Mouse (Mus musculus) neural tube, embryonic 13.5 days (tissue): ENCODE measurements around the gene Ost4. TPM values are rescaled to one million over a fixed set of nuclear protein-coding genes. Genes with fewer than 3 reads are reported as not detected.

Experiments
- ATAC-seq: fragments of 200-750 bp; cut with Nextera tagmentation; 2 replicates; pipeline ENCODE4 v1.8.0; 2017; ENCODE audit warnings: low read depth, mild to moderate bottlenecking, moderate TSS enrichment, moderate library complexity
- H3K27ac ChIP-seq: fragments of 300-500 bp; sonication (generic); replicated peaks from 2 replicates; pipeline ENCODE4 v1.5.1; 2015; ENCODE audit warnings: moderate library complexity, mild to moderate bottlenecking, inconsistent platforms
- H3K27me3 ChIP-seq: fragments of 300-500 bp; sonication (generic); 2 replicates; pipeline ENCODE4 v1.6.1; 2015; ENCODE audit warnings: mild to moderate bottlenecking, inconsistent platforms
- H3K36me3 ChIP-seq: fragments of 300-500 bp; sonication (generic); 2 replicates; pipeline ENCODE4 v1.6.1; 2015; ENCODE audit warnings: mild to moderate bottlenecking, inconsistent platforms
- H3K4me1 ChIP-seq: fragments of 300-500 bp; sonication (generic); replicated peaks from 2 replicates; pipeline ENCODE4 v1.6.1; 2015; ENCODE audit warnings: inconsistent platforms
- H3K4me2 ChIP-seq: fragments of 300-500 bp; sonication (generic); 2 replicates; pipeline ENCODE4 v1.6.1; 2015; ENCODE audit warnings: inconsistent platforms, mild to moderate bottlenecking, moderate library complexity
- H3K4me3 ChIP-seq: fragments of 300-500 bp; sonication (generic); 2 replicates; pipeline ENCODE4 v1.5.1; 2015; ENCODE audit warnings: mild to moderate bottlenecking, inconsistent platforms
- H3K9ac ChIP-seq: fragments of 300-500 bp; sonication (generic); 2 replicates; pipeline ENCODE4 v1.6.1; 2015; ENCODE audit warnings: moderate library complexity, mild to moderate bottlenecking, inconsistent platforms
- H3K9me3 ChIP-seq: fragments of 300-500 bp; sonication (generic); 2 replicates; pipeline ENCODE4 v1.6.1; 2016; ENCODE audit warnings: inconsistent platforms
- WGBS: fragments of 180-500 bp; shearing (Covaris S2); methylation state at CpG from one replicate; pipeline ENCODE4 v1.1.7; 2015; 5-methylcytosine and 5-hydroxymethylcytosine counted together
- polyA plus RNA-seq: library from polyadenylated mRNA; unstranded; fragments of >200 nt; fragmentation: Nextera tagmentation; extraction: Ambion mirVana; gene quantifications from 2 replicates; pipeline ENCODE4 v1.2.1, GENCODE M21; 2015

Gene Ost4
- polyA plus RNA-seq, 1 experiment from 2014 or later, result 278 TPM

DNA sequence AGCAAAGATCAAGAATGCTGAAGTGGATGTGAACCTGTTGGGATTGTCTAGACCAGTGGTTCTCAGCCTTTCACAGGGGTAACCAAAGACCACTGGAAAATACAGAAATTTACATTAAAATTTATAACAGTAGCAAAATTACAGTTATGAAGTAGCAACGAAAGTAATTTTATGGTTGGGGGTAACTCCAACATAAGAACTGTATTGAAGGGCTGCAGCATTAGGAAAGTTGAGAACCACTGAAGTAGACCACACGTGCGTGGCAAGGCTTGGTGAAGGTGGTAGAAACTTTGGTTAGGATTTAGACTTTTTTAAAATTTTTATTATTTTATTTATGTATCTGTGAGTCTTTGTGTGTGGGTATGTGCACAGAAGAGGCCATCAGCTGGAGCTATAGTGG lies 39.9 kb downstream of the Ost4 start, which contains the start of gene Tmem214:
Gene Tmem214, plus strand, starts transcription at position 301 of the 400 bp plus-strand sequence.
- Histone ChIP-seq H3K4me1 (peaks cover 23% of the 10 kb centered on the region), H3K9me3 (no peaks in the 10 kb centered on the region), H3K4me3 (0 out of 2 replicates have a peak within 1 kb of the TSS, but pooled peaks have one; percentile 84), H3K9ac (no peak within 1 kb of the TSS), H3K4me2 (no peak within 1 kb of the TSS), H3K27me3 (no peaks in the 10 kb centered on the region), H3K27ac (no peak within 1 kb of the TSS), H3K36me3 (peaks cover 67% of the 10 kb centered on the region)
- ATAC-seq, result no peak
- 97% methylated on average over 3 of the region's 3 CpGs for WGBS

DNA sequence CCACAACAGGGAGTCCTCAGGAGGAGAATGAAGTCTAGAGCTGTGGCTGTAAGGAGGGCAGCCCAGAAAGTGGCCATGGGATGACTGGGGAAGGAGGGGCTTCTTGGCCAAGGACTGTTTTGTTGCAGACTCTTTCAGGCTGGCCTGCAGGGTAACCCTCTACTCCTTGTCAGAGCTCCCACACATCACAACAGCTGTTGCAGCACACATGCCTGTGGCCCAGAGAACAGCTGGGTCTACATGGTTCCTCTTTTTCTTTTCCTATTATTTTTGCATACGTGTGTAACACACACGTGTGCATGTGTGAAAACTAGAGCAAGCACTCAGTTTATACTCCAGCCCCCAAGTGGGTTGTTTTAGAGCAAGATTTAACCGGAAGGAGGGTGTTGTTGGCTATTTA lies 40.7 kb downstream of the Ost4 start:
- H3K27me3 ChIP-seq, result no peaks in the 10 kb centered on the region
- H3K4me3 ChIP-seq, result no peak overlapping the region
- no peak overlapping the region for H3K4me2 ChIP-seq
- H3K27ac ChIP-seq, result no peak overlapping the region
- no peak for ATAC-seq
- H3K9ac ChIP-seq, result no peak overlapping the region
- H3K36me3 ChIP-seq, result peaks cover 64% of the 10 kb centered on the region
- no peaks in the 10 kb centered on the region for H3K9me3 ChIP-seq
- 90% methylated on average over 3 of the region's 3 CpGs for WGBS
- peaks cover 23% of the 10 kb centered on the region for H3K4me1 ChIP-seq

DNA sequence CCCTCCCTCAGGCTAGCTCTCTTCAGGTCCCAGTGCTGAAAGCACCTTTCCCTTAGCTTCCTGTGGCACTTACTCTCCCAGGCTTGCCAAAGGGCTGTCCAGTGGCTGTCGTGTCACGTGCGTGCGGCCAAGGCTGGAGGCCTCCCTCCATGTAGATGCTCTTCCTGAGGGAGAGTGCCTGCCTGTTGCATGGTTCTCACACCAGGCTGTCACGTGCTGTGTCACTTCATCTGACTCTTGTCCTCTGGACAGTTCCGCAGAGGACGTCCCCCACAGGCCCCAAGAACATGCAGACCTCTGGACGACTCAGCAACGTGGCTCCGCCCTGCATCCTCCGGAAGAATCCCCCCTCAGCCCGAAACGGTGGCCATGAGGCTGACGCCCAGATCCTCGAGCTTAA lies 43.3 kb downstream of the Ost4 start:
- no peak overlapping the region for H3K27ac ChIP-seq
- H3K4me1 ChIP-seq, result 0 out of 2 replicates have a peak, but pooled peaks cover 4% of the 10 kb centered on the region
- no peaks in the 10 kb centered on the region for H3K9me3 ChIP-seq
- no peak overlapping the region for H3K9ac ChIP-seq
- no peaks in the 10 kb centered on the region for H3K27me3 ChIP-seq
- ATAC-seq, result no peak
- H3K4me3 ChIP-seq, result no peak overlapping the region
- H3K4me2 ChIP-seq, result no peak overlapping the region
- H3K36me3 ChIP-seq, result peaks cover 55% of the 10 kb centered on the region
- 49% methylated on average over 15 of the region's 15 CpGs for WGBS

DNA sequence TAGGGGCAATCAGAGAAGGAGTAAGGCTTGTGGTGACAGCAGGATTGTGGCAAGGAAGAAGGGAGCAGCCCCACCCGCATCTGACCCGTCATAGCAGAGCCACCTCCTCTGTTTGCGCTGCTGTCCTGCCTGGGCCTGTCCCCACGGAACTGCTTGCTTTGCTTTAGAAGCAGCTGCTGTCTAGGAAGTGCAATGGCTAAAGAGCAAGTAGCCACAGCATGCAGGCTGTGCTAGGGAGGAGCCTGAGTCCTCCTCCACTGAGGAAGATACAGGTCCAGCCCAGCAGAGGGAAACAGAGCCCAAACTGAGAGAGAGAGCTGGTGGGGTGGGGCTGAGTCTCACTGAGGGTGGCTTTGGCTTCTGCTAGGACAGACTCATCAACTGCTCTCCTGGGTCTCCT lies 43.7 kb downstream of the Ost4 start:
- ATAC-seq, result no peak
- Histone ChIP-seq H3K9ac (no peak overlapping the region), H3K27me3 (no peaks in the 10 kb centered on the region), H3K4me3 (no peak overlapping the region), H3K36me3 (peaks cover 55% of the 10 kb centered on the region), H3K4me2 (no peak overlapping the region), H3K4me1 (0 out of 2 replicates have a peak, but pooled peaks cover under 1% of the 10 kb centered on the region), H3K9me3 (no peaks in the 10 kb centered on the region), H3K27ac (no peak overlapping the region)
- WGBS, result 34% methylated on average over 4 of the region's 4 CpGs

DNA sequence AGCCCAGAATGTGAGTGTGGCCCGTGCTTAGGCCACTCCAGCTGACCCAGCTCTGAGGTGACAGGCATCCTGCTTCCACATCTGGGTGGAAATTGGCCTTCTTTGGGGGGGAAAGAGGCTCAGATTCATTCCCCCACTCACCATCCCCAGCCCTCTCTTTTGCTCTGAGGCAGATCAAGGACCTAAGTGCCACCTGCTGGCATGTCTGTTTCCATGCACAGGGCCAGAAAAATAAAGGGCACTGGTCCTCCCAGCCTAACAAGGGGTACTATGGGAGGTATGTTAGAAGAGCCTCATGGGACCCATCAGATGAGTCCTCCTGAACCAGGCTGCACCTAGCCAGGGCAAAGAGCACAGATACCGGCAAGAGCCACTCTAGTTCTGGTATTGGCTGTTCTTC lies 51.5 kb downstream of the Ost4 start:
- Histone ChIP-seq H3K4me3 (no peak overlapping the region), H3K4me1 (peaks cover 3% of the 10 kb centered on the region; the same call in 1 of the 2 replicates), H3K27ac (no peak overlapping the region), H3K36me3 (no peaks in the 10 kb centered on the region), H3K27me3 (no peaks in the 10 kb centered on the region), H3K9ac (no peak overlapping the region), H3K4me2 (no peak overlapping the region), H3K9me3 (no peaks in the 10 kb centered on the region)
- ATAC-seq, result no peak
- 89% methylated on average over 2 of the region's 2 CpGs for WGBS

Other genes starting within 250 kb of the Ost4 start
- 60.2 and 69.1 TPM in 2 replicates for gene Cenpa, start 241.0 kb downstream of the Ost4 start, polyA plus RNA-seq
- 176 and 184 TPM in 2 replicates for gene Dpysl5, start 196.2 kb downstream of the Ost4 start, polyA plus RNA-seq
- 107 and 116 TPM in 2 replicates for gene Mapre3, start 93.1 kb downstream of the Ost4 start, polyA plus RNA-seq
- gene Tmem214, start 39.8 kb downstream of the Ost4 start, polyA plus RNA-seq, result 52.5 and 57.4 TPM in 2 replicates
- 25.8 and 29.3 TPM in 2 replicates for gene Agbl5, start 19.1 kb downstream of the Ost4 start, polyA plus RNA-seq
- gene Emilin1, start 5.6 kb upstream of the Ost4 start, polyA plus RNA-seq, result 30.7 and 43.9 TPM in 2 replicates
- 11.4 and 11.9 TPM in 2 replicates for gene Khk, start 13.6 kb upstream of the Ost4 start, polyA plus RNA-seq
- 33.7 and 38.1 TPM in 2 replicates for gene Cgref1, start 37.8 kb upstream of the Ost4 start, polyA plus RNA-seq
- 117 and 120 TPM in 2 replicates for gene Preb, start 52.6 kb upstream of the Ost4 start, polyA plus RNA-seq
- gene Tcf23, start 60.9 kb upstream of the Ost4 start, polyA plus RNA-seq, result not detected in 2 replicates
- gene Atraid, start 140.5 kb upstream of the Ost4 start, polyA plus RNA-seq, result 154 and 183 TPM in 2 replicates
- gene Slc5a6, start 141.1 kb upstream of the Ost4 start, polyA plus RNA-seq, result 12.9 and 13.7 TPM in 2 replicates
- gene Cad, start 147.0 kb upstream of the Ost4 start, polyA plus RNA-seq, result 13.4 and 14.7 TPM in 2 replicates
- not detected in 2 replicates for gene Dnajc5g, start 198.5 kb upstream of the Ost4 start, polyA plus RNA-seq
- gene Slc30a3, start 200.4 kb upstream of the Ost4 start, polyA plus RNA-seq, result 26.2 and 28.9 TPM in 2 replicates
- gene Trim54, start 208.9 kb upstream of the Ost4 start, polyA plus RNA-seq, result 0.40 and 0.62 TPM in 2 replicates
- gene Ucn, start 231.0 kb upstream of the Ost4 start, polyA plus RNA-seq, result not detected in 2 replicates
- 50.4 and 55.5 TPM in 2 replicates for gene Mpv17, start 246.5 kb upstream of the Ost4 start, polyA plus RNA-seq